Mouse (Mus musculus) thymus, adult 2 months (tissue): ENCODE results near the gene Rph3al. TPM values are rescaled to one million over a fixed set of nuclear protein-coding genes. Genes with fewer than 3 reads are reported as not detected.

Source experiments
- DNase-seq: peaks from one replicate; pipeline ENCODE4 v3.0.0; 2021
- H3K27ac ChIP-seq: fragments of 200-500 bp; 2 replicates; pipeline ENCODE4 v1.5.1; 2012; ENCODE audit warnings: low read length, control low read depth; ENCODE audit not compliant: control insufficient read depth, insufficient read depth
- H3K27me3 ChIP-seq: fragments of 200-500 bp; 2 replicates; pipeline ENCODE4 v1.6.1; 2012; ENCODE audit warnings: mild to moderate bottlenecking, low read length, moderate library complexity, mixed read lengths; ENCODE audit not compliant: control insufficient read depth, insufficient read depth
- H3K36me3 ChIP-seq: fragments of 200-500 bp; 2 replicates; pipeline ENCODE4 v1.6.1; 2012; ENCODE audit warnings: mild to moderate bottlenecking, low read length, moderate library complexity; ENCODE audit not compliant: control insufficient read depth, insufficient read depth
- H3K4me1 ChIP-seq: fragments of 200-500 bp; replicated peaks from 2 replicates; pipeline ENCODE4 v1.6.1; 2012; ENCODE audit warnings: low read length; ENCODE audit not compliant: control insufficient read depth, insufficient read depth
- H3K4me3 ChIP-seq: fragments of 200-500 bp; 2 replicates; pipeline ENCODE4 v1.5.1; 2012; ENCODE audit warnings: mild to moderate bottlenecking, low read length, control low read depth, moderate library complexity; ENCODE audit not compliant: control insufficient read depth, insufficient read depth
- CTCF ChIP-seq: fragments of 200-500 bp; IDR thresholded peaks from 2 replicates; pipeline ENCODE4 v1.5.1; 2012; ENCODE audit warnings: mild to moderate bottlenecking, control low read depth, low read length, moderate library complexity, borderline replicate concordance; ENCODE audit not compliant: control insufficient read depth, poor library complexity, insufficient read depth; ENCODE audit errors: extremely low read depth
- POLR2A ChIP-seq: fragments of 200-500 bp; IDR thresholded peaks from 2 replicates; pipeline ENCODE4 v1.6.1; 2012; ENCODE audit warnings: mild to moderate bottlenecking, low read length, control low read depth, moderate library complexity; ENCODE audit not compliant: control insufficient read depth, poor library complexity, insufficient read depth; ENCODE audit errors: extremely low read depth
- WGBS: fragments of 180-500 bp; shearing (Covaris S2); methylation state at CpG from one replicate; pipeline ENCODE4 v1.1.7; 2018; 5-methylcytosine and 5-hydroxymethylcytosine counted together
- polyA plus RNA-seq: library from polyadenylated mRNA; depleted of rRNA; stranded (reverse); fragments of >200 nt; gene quantifications from 2 replicates; pipeline ENCODE4 v1.2.3, GENCODE M21; 2012

The Rph3al gene
- polyA plus RNA-seq, 1 experiment: 7.6 TPM

DNA sequence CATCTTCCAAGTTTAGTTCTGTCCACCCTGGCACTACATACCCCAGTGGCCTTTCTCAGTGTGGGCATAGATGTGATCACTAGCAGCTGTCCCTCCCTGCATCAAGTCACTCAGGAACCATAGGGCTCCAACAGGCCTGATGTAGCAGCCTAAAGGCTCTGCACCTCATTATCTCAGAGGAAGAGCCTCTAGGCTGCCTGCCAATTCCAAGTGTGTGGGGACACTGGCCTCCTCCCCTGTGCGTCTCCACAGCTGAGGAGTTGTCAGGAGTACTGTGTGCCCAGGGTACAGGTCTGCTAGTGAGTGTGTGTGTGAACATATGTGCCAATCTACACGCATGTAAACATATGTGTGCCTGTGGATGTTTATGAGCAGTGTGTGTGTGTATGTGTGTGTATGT is 85.7 kb downstream of the Rph3al start:
- no peaks in the 10 kb centered on the region for H3K4me1 ChIP-seq
- 93% methylated on average over 2 of the region's 2 CpGs for WGBS
- no peaks in the 10 kb centered on the region for H3K36me3 ChIP-seq
- H3K27ac ChIP-seq: no peak overlapping the region
- DNase-seq: no peak
- TF ChIP-seq POLR2A: no peak
- no peak for TF ChIP-seq CTCF
- no peak overlapping the region for H3K4me3 ChIP-seq
- H3K27me3 ChIP-seq: no peaks in the 10 kb centered on the region

DNA sequence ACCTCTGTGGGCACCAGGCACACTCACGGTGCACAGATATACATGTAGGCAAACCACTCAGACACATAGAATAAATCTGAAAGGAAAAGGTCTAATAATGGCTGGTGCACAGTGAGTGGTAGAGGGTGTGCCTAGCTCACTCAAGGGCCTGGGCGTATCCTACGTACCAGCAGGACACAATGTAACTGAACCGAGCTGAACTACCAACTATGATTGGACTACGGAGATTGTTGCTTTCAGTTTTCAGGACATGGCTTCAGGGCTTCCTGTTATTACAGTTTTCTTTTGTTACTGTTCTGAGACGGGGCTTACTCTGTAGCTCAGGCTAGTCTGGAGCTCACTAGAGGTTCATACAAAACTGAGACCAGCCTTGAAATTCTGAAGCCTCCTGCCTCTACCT is 88.7 kb downstream of the Rph3al start:
- no peak overlapping the region for H3K27ac ChIP-seq
- no peaks in the 10 kb centered on the region for H3K27me3 ChIP-seq
- H3K36me3 ChIP-seq: no peaks in the 10 kb centered on the region
- no peak for DNase-seq
- H3K4me3 ChIP-seq: no peak overlapping the region
- WGBS: 68% methylated on average over 6 of the region's 6 CpGs
- no peaks in the 10 kb centered on the region for H3K4me1 ChIP-seq
- TF ChIP-seq CTCF: no peak
- TF ChIP-seq POLR2A: no peak

DNA sequence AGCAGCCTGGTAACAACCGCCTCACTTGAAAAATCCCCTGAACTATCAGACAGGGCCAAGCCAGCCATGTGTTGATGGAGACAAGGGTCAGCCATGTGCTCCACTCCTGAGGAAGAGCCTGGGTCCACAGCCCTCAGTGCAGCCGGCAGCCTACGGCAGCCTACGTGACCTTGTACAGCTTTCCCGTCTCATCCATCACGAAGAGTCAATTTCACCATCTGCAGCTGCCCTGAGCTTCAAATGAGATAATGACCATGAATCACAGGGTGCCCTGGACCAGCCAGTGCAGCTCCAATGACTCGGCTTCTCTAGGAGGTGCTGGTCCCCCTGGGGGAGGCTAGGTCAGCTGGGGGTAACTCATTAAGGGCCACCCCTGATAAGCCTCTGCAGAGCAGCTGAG is 91.6 kb downstream of the Rph3al start:
- WGBS: 97% methylated on average over 7 of the region's 7 CpGs
- Histone ChIP-seq H3K27me3 (no peaks in the 10 kb centered on the region), H3K4me1 (no peaks in the 10 kb centered on the region), H3K27ac (no peak overlapping the region), H3K36me3 (no peaks in the 10 kb centered on the region), H3K4me3 (no peak overlapping the region)
- DNase-seq: no peak
- no peak for TF ChIP-seq POLR2A
- TF ChIP-seq CTCF: no peak

DNA sequence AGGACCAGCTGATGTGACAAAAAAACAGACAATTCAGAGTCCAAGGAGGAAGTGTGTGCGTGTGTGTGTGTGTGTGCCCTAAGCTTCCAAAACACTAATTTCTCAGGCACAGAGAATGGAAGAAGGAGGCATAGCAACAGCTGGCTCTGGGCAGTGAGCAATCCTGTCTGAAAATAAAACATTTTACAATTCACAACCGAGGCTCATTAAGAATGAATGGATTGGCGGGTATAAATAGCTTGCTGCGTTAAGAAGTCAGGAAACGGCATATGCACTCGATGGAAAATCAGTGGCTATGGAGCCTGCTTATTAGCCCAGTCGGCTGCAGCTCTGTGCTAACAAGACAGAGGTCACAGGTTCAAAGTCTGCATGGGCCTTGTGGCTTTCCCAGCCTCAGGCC is 92.6 kb downstream of the Rph3al start:
- no peak for TF ChIP-seq CTCF
- TF ChIP-seq POLR2A: no peak
- DNase-seq: no peak
- no peak overlapping the region for H3K4me3 ChIP-seq
- 87% methylated on average over 7 of the region's 7 CpGs for WGBS
- no peaks in the 10 kb centered on the region for H3K27me3 ChIP-seq
- no peaks in the 10 kb centered on the region for H3K4me1 ChIP-seq
- no peak overlapping the region for H3K27ac ChIP-seq
- no peaks in the 10 kb centered on the region for H3K36me3 ChIP-seq

GRCm38 (mm10) chr11:75842904-75843619 is 95.2 kb downstream of the Rph3al start:
- 99% methylated on average over 4 of the region's 4 CpGs for WGBS

GRCm38 (mm10) chr11:75841503-75841902 is 96.7 kb downstream of the Rph3al start:
- Histone ChIP-seq H3K4me1 (peaks cover 10% of the 10 kb centered on the region; the same call in 1 of the 2 replicates), H3K27ac (no peak overlapping the region), H3K36me3 (no peaks in the 10 kb centered on the region), H3K4me3 (no peak overlapping the region), H3K27me3 (no peaks in the 10 kb centered on the region)
- WGBS: 88% methylated on average over 3 of the region's 3 CpGs
- TF ChIP-seq CTCF: no peak
- TF ChIP-seq POLR2A: no peak
- no peak for DNase-seq

More at GRCm38 (mm10) chr11:75842904-75843619, 95.2 kb downstream of the Rph3al start:
- no peak overlapping the region for H3K27ac ChIP-seq
- TF ChIP-seq CTCF (no peak), POLR2A (no peak)
- H3K4me1 ChIP-seq: 0 out of 2 replicates have a peak, but pooled peaks cover 4% of the 10 kb centered on the region
- H3K36me3 ChIP-seq: no peaks in the 10 kb centered on the region
- no peak overlapping the region for H3K4me3 ChIP-seq
- DNase-seq: no peak
- H3K27me3 ChIP-seq: no peaks in the 10 kb centered on the region
